Mouse (Mus musculus): Measurements from ENCODE around the gene Tctex1d1. TPM values are rescaled to one million over a fixed set of nuclear protein-coding genes. Genes with fewer than 3 reads are reported as not detected.

Tctex1d1 gene
- polyA plus RNA-seq, 1 experiment from 2014 or later: 4.5 TPM

DNA sequence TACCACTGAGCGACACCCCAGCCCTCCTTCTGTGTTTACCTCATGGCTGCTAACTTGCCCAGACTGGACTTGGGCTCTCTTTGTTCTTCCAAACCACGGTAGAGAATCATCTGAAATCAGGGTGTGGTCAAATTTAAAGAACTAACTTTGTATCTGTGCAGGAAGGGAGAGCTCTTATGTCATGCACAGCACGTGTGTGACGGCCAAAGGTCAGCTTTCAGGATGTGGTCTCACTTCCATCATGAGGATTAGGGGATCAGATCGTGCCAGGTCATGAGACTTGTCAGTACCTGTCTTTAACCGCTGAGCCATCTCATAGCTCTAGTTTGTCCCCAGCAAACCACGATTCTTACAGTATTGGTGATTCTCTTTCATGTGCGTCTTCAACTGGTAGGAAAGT lies 3.3 kb downstream of the Tctex1d1 start:
- no peak for ATAC-seq (ENCODE audit: low FRiP score)
- H3K27me3 ChIP-seq (ENCODE audit: control insufficient read depth, insufficient read depth, low read length): peaks cover 4% of the 10 kb centered on the region; the same call in 1 of the 2 replicates
- WGBS: 93% methylated on average over 8 of the region's 8 CpGs

DNA sequence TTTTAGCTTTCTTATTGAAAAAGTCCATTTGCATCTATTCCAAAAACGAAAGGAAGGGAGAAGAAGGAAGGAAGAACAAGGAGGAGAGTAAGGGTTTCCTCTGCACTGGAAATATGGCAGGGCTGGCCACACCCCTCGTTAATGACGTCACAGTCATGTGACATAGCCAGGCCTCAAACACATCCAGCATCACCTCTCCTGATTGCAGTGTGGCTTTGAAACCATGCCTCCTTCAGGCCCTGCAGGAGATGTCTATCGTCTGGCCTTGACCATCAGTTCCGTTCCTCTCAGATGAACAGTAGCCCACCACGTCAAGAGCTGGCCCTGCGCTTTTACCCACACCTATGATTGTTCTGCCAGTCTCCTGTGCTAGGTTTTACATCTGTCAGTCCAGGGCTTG lies 7.8 kb downstream of the Tctex1d1 start:
- no peak for DNase-seq (ENCODE audit: low spot score)
- no peak for ATAC-seq (ENCODE audit: low FRiP score)
- no peak overlapping the region for H3K4me2 ChIP-seq (replicated peaks)
- H3K27me3 ChIP-seq (ENCODE audit: control insufficient read depth, insufficient read depth, low read length): no peaks in the 10 kb centered on the region
- WGBS: 74% methylated on average over 7 of the region's 7 CpGs
- no peaks in the 10 kb centered on the region for H3K9me3 ChIP-seq (ENCODE audit: control insufficient read depth, low read length)
- no peak overlapping the region for H3K9ac ChIP-seq
- H3K36me3 ChIP-seq (replicated peaks; ENCODE audit: control insufficient read depth, insufficient read depth): no peaks in the 10 kb centered on the region
- no peaks in the 10 kb centered on the region for H3K4me1 ChIP-seq (replicated peaks; ENCODE audit: control insufficient read depth, insufficient read depth, low read length)
- no peak overlapping the region for H3K27ac ChIP-seq
- H3K4me3 ChIP-seq (replicated peaks; ENCODE audit: low read length): no peak overlapping the region

More for the DNA sequence above, 3.3 kb downstream of the Tctex1d1 start:
- no peaks in the 10 kb centered on the region for H3K36me3 ChIP-seq (replicated peaks; ENCODE audit: control insufficient read depth, insufficient read depth)
- peaks cover 13% of the 10 kb centered on the region for H3K4me1 ChIP-seq (replicated peaks; ENCODE audit: control insufficient read depth, insufficient read depth, low read length)
- no peak for DNase-seq (ENCODE audit: low spot score)
- no peak overlapping the region for H3K4me3 ChIP-seq (replicated peaks; ENCODE audit: low read length)
- no peak overlapping the region for H3K27ac ChIP-seq
- no peak overlapping the region for H3K4me2 ChIP-seq (replicated peaks)
- H3K9me3 ChIP-seq (ENCODE audit: control insufficient read depth, low read length): no peaks in the 10 kb centered on the region
- no peak overlapping the region for H3K9ac ChIP-seq

DNA sequence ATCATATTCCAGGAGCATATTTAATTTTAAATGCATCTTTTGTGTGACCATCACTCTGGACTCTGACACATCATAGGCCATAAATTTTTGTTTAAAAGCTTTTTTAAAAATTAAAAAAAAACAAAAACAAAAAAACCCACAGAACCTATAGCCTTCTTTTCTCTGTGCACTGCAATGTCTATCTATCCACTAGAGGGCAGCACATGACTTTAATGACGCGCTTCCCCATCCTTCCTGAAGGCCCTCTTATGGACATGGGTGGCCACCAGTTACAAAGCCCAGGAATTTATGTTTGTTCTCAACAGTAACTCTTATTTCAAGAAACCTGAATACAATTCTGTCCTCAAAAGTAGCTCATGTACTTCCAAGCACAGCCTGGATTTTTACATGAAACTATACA lies 8.5 kb downstream of the Tctex1d1 start:
- WGBS: 7% methylated on average over 2 of the region's 2 CpGs
- H3K4me3 ChIP-seq (replicated peaks; ENCODE audit: low read length): no peak overlapping the region
- no peaks in the 10 kb centered on the region for H3K27me3 ChIP-seq (ENCODE audit: control insufficient read depth, insufficient read depth, low read length)
- H3K27ac ChIP-seq: no peak overlapping the region
- H3K36me3 ChIP-seq (replicated peaks; ENCODE audit: control insufficient read depth, insufficient read depth): no peaks in the 10 kb centered on the region
- no peaks in the 10 kb centered on the region for H3K4me1 ChIP-seq (replicated peaks; ENCODE audit: control insufficient read depth, insufficient read depth, low read length)
- no peaks in the 10 kb centered on the region for H3K9me3 ChIP-seq (ENCODE audit: control insufficient read depth, low read length)
- no peak overlapping the region for H3K9ac ChIP-seq
- DNase-seq (ENCODE audit: low spot score) (peak; percentile 88), ATAC-seq (ENCODE audit: low FRiP score) (no peak)
- H3K4me2 ChIP-seq (replicated peaks): no peak overlapping the region

DNA sequence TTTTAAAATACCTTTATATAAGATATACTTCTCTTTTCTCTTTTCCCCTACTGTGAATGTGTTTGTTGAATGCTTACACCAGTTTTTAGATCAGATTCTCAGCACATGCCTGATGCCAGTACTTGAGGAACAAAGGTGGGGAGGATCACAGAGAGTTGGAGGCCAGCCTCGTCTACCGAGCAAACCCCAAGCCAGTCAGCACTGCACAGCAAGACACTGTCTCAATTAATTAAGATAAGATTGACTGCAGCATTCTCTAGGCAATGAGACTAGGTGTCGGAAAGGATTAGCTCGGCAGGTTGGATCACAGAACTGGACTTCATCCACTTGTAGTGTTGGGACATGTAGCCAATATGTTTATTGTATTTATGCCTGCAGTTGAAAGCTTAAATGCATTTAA lies 8.9 kb downstream of the Tctex1d1 start:
- WGBS: 48% methylated on average over 4 of the region's 4 CpGs
- Histone ChIP-seq H3K9ac (no peak overlapping the region), H3K4me1 (replicated peaks; ENCODE audit: control insufficient read depth, insufficient read depth, low read length) (no peaks in the 10 kb centered on the region), H3K36me3 (replicated peaks; ENCODE audit: control insufficient read depth, insufficient read depth) (no peaks in the 10 kb centered on the region), H3K27me3 (ENCODE audit: control insufficient read depth, insufficient read depth, low read length) (no peaks in the 10 kb centered on the region), H3K4me2 (replicated peaks) (no peak overlapping the region), H3K9me3 (ENCODE audit: control insufficient read depth, low read length) (no peaks in the 10 kb centered on the region), H3K4me3 (replicated peaks; ENCODE audit: low read length) (no peak overlapping the region), H3K27ac (no peak overlapping the region)
- DNase-seq (ENCODE audit: low spot score) (peak; percentile 24), ATAC-seq (ENCODE audit: low FRiP score) (0 out of 2 replicates have a peak, but pooled peaks have one; percentile 34)

DNA sequence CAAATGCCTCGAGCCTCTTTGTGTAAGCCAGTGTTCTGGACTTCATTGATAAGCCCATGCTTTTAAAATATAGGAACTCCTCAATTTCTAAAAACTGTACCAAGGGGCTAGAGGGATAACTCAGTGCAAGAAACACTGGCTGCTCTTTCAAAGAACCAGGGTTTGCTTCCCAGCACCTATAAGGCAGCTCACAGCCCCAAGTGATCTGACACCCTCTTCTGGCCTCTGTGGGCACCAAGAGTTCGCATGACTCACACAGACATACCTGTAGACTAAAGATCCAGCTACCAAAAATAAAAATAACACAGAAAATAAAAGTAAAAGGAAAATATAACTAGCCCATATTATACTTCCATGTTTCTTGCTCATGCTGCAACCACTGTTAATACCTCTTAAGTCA lies 9.3 kb downstream of the Tctex1d1 start:
- H3K27ac ChIP-seq: no peak overlapping the region
- H3K4me3 ChIP-seq (replicated peaks; ENCODE audit: low read length): no peak overlapping the region
- WGBS: 77% methylated on average over 2 of the region's 2 CpGs
- no peak overlapping the region for H3K9ac ChIP-seq
- no peaks in the 10 kb centered on the region for H3K9me3 ChIP-seq (ENCODE audit: control insufficient read depth, low read length)
- DNase-seq (ENCODE audit: low spot score) (no peak), ATAC-seq (ENCODE audit: low FRiP score) (no peak)
- no peak overlapping the region for H3K4me2 ChIP-seq (replicated peaks)
- H3K4me1 ChIP-seq (replicated peaks; ENCODE audit: control insufficient read depth, insufficient read depth, low read length): no peaks in the 10 kb centered on the region
- H3K36me3 ChIP-seq (replicated peaks; ENCODE audit: control insufficient read depth, insufficient read depth): no peaks in the 10 kb centered on the region
- H3K27me3 ChIP-seq (ENCODE audit: control insufficient read depth, insufficient read depth, low read length): no peaks in the 10 kb centered on the region

DNA sequence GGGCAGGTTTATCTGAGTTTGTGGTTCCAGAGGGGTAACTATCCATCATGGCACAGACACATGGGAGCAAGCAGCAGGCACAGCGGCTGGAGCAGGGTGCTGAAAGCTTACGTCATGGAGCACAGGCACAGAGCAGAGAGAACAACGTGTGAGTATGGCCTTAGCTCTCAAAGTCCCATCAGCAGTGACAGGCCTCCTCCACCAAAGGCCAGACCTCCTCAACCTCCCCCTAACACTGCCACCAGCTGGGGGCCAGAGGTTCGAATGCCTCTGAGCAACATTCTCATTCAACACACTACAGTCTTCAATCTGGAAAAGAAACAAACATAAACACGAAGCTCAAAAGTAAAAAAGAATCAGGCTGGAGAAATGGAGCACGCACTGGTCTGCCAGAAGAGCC lies 10.1 kb downstream of the Tctex1d1 start:
- 88% methylated on average over 6 of the region's 6 CpGs for WGBS
- DNase-seq (ENCODE audit: low spot score) (no peak), ATAC-seq (ENCODE audit: low FRiP score) (no peak)
- Histone ChIP-seq H3K4me3 (replicated peaks; ENCODE audit: low read length) (no peak overlapping the region), H3K9ac (no peak overlapping the region), H3K4me1 (replicated peaks; ENCODE audit: control insufficient read depth, insufficient read depth, low read length) (no peaks in the 10 kb centered on the region), H3K9me3 (ENCODE audit: control insufficient read depth, low read length) (no peaks in the 10 kb centered on the region), H3K27me3 (ENCODE audit: control insufficient read depth, insufficient read depth, low read length) (no peaks in the 10 kb centered on the region), H3K4me2 (replicated peaks) (no peak overlapping the region), H3K27ac (no peak overlapping the region), H3K36me3 (replicated peaks; ENCODE audit: control insufficient read depth, insufficient read depth) (no peaks in the 10 kb centered on the region)

DNA sequence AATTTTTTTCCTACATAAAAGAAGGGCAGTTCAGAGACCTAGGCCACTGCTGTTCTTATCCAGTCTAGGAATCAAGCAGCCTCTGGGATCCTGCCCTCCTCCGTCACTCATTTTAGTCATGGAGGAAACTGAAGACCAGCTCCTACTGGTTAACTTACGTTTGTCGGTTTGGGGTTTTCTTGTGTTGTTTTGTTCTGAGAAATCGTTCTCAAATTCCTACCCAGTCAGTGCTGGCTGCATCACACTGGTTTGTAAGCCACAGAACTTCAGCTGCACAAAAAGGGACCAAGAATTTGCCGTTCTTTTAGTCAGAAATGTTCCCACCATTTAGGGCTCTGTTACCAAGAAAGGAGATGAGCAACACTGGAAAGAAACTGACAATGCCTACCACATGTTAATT lies 11.0 kb downstream of the Tctex1d1 start:
- ATAC-seq (ENCODE audit: low FRiP score): no peak
- Histone ChIP-seq H3K27ac (no peak overlapping the region), H3K9me3 (ENCODE audit: control insufficient read depth, low read length) (no peaks in the 10 kb centered on the region), H3K4me1 (replicated peaks; ENCODE audit: control insufficient read depth, insufficient read depth, low read length) (no peaks in the 10 kb centered on the region), H3K9ac (no peak overlapping the region), H3K4me3 (replicated peaks; ENCODE audit: low read length) (no peak overlapping the region), H3K36me3 (replicated peaks; ENCODE audit: control insufficient read depth, insufficient read depth) (no peaks in the 10 kb centered on the region), H3K4me2 (replicated peaks) (no peak overlapping the region), H3K27me3 (ENCODE audit: control insufficient read depth, insufficient read depth, low read length) (no peaks in the 10 kb centered on the region)
- WGBS: 80% methylated on average over 5 of the region's 5 CpGs
- no peak for DNase-seq (ENCODE audit: low spot score)

DNA sequence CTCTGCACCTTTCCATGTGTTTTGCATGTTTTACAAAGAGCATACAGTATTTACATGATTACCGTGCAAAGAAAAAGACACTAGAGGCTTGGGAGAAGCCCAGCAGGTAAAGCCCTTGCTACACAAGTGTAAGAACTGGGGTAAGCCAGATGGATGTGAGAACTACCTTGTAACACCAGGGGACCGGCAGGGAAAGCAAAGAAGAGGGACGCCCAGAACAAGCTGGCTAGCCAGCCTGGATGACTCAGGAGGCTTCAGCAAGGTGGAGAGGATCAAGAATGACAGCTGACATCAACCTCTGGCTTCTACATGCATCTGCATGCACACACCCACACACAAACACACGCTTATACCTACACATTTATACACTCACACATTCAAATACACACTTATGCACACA lies 11.6 kb downstream of the Tctex1d1 start:
- ATAC-seq (ENCODE audit: low FRiP score): no peak
- Histone ChIP-seq H3K9ac (no peak overlapping the region), H3K27ac (no peak overlapping the region), H3K27me3 (ENCODE audit: control insufficient read depth, insufficient read depth, low read length) (no peaks in the 10 kb centered on the region), H3K9me3 (ENCODE audit: control insufficient read depth, low read length) (no peaks in the 10 kb centered on the region), H3K4me3 (replicated peaks; ENCODE audit: low read length) (no peak overlapping the region), H3K36me3 (replicated peaks; ENCODE audit: control insufficient read depth, insufficient read depth) (no peaks in the 10 kb centered on the region), H3K4me2 (replicated peaks) (no peak overlapping the region), H3K4me1 (replicated peaks; ENCODE audit: control insufficient read depth, insufficient read depth, low read length) (no peaks in the 10 kb centered on the region)
- DNase-seq (ENCODE audit: low spot score): no peak
- 83% methylated on average over 4 of the region's 4 CpGs for WGBS

DNA sequence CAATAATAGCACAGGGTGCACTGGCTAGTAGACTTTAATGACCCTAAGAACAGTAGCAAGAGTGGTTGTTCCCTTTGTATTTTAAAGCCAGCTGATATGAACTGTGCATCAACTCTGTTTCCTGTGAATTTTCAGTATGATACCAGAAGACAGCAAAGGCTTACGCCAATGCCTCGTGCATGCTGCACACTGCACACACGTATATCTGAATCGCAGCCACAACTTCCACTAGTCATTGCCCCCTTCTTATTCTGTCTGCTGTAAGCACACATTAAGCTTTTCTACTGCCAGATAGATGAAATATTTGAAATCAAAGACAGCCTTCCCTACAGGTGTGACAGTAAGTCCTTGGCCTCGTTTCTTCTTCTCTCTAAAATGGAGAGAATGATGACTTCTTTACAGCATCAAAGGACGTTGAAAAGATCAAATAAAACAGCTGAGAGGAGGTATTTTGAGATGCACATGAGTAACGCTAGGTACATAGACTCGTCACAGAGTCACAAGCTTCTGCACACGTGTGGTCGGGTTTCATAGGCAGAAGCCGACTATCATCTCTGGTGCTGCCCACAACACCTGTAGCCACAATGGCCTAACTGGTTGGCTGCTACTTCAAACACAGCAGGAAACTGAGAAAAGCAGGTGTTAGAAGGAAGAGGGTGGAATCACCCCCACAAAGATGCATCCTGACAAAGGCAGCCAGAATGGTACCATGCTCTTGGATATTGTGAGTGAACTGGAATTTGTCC lies 12.4 kb downstream of the Tctex1d1 start:
- Histone ChIP-seq H3K9me3 (ENCODE audit: control insufficient read depth, low read length) (no peaks in the 10 kb centered on the region), H3K36me3 (replicated peaks; ENCODE audit: control insufficient read depth, insufficient read depth) (no peaks in the 10 kb centered on the region), H3K27me3 (ENCODE audit: control insufficient read depth, insufficient read depth, low read length) (no peaks in the 10 kb centered on the region), H3K4me1 (replicated peaks; ENCODE audit: control insufficient read depth, insufficient read depth, low read length) (no peaks in the 10 kb centered on the region), H3K4me3 (replicated peaks; ENCODE audit: low read length) (no peak overlapping the region), H3K27ac (no peak overlapping the region), H3K4me2 (replicated peaks) (no peak overlapping the region), H3K9ac (no peak overlapping the region)
- DNase-seq (ENCODE audit: low spot score) (no peak), ATAC-seq (ENCODE audit: low FRiP score) (no peak)
- WGBS: 89% methylated on average over 11 of the region's 11 CpGs

DNA sequence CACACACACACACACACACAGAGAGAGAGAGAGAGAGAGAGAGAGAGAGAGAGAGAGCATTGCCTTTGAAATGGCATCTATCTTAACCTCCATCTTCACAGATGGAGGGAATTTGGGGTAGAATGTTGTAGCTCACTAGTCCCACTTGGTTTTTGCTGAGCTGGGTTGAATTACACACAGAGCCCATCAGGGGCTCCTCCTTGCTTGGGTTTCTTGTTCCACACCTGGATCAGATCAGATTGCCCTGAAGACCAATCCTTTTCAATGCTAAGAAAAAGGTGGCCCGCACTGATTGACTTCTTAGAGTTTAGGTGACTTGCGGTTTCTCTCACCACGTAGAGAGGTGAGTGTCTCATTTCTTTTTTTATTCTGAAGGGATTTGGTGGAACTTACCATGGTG lies 13.3 kb downstream of the Tctex1d1 start:
- 82% methylated on average over 3 of the region's 3 CpGs for WGBS
- Histone ChIP-seq H3K4me1 (replicated peaks; ENCODE audit: control insufficient read depth, insufficient read depth, low read length) (no peaks in the 10 kb centered on the region), H3K9ac (no peak overlapping the region), H3K27ac (no peak overlapping the region), H3K4me2 (replicated peaks) (no peak overlapping the region), H3K36me3 (replicated peaks; ENCODE audit: control insufficient read depth, insufficient read depth) (no peaks in the 10 kb centered on the region), H3K4me3 (replicated peaks; ENCODE audit: low read length) (no peak overlapping the region), H3K9me3 (ENCODE audit: control insufficient read depth, low read length) (no peaks in the 10 kb centered on the region), H3K27me3 (ENCODE audit: control insufficient read depth, insufficient read depth, low read length) (no peaks in the 10 kb centered on the region)
- ATAC-seq (ENCODE audit: low FRiP score): no peak
- DNase-seq (ENCODE audit: low spot score): no peak

All from hindbrain, embryonic 14.5 days (tissue).